Mouse (Mus musculus) bone marrow macrophage, adult 2 months (primary cell): ENCODE data around the gene Plagl1.

Experiments used
- CTCF ChIP-seq: IDR thresholded peaks from 2 replicates; pipeline ENCODE4 v1.5.1; 2012; ENCODE audit warnings: low read depth, mild to moderate bottlenecking, low read length, moderate library complexity
- POLR2A ChIP-seq: IDR thresholded peaks from 2 replicates; pipeline ENCODE4 v1.6.1; 2012; ENCODE audit warnings: mild to moderate bottlenecking, low read depth, low read length, borderline replicate concordance

DNA sequence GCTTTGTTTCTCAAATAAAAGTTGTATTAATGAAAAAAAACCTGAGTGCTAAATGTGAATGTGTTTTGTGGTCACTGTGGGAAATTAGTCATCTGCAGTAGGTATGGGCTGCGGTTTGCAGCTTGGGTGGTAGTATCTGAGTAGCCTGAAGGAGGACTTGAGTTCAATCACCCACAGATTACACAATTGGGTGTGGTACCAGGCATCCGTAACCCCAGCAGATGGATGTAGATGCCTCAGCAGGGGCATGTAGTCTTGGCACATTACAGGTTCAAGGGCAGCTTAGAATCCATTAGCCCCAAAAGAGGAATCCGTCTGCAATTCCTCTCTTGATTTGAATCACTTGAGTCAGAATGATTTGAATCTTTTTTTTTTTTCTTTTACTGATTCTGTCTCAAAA, 25.0 kb upstream of the Plagl1 start:
- TF ChIP-seq CTCF = no peak
- TF ChIP-seq POLR2A = no peak
